Mouse (Mus musculus) v-Abl transformed pro-B cells (cell line): ENCODE measurements at regions not wholly inside any gene's neighbourhood (a gene's known extent, or its start where the extent isn't known, plus 50 kb on each side); places are given as distances from the start of the nearest gene placed in this dataset.
"Not testable (repeated sequence)": the region's sequence is repeated elsewhere in the genome, so short reads cannot be mapped to it uniquely, and the experiment has no call there.

Experiments
- in situ Hi-C, 2 experiments: fragments of 400-800 bp; cut with MboI; formaldehyde crosslinking; loops; one replicate each; pipeline ENCODE4 v1.15.1; 2025; ENCODE audit not compliant: unreplicated experiment in 2 of 2

DNA sequence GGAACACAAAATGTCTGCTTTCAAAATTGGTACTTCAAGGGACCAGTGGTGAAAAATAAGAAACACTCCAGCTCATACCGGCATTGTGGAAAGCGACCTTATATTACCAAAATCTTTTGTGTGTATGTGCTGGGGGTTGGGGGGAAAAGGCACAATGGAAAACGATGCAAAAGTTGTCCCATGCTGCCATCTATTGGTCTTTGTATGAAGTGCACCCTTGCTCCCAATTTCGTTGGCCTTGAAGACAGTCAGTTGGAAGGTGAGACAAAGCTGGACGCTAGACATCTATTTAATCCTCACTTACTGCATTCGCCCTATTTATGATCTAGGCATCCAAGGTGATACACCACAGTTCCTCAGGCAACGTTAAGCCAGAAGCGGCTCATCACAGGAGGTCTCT lies 186.6 kb downstream of the BC048507 start:
- in situ Hi-C loops, result loop anchor here in 1 of 2 experiments (10.0 kb wide), 1 partner anchor 515 kb away; no protein-coding TSS in a partner anchor

DNA sequence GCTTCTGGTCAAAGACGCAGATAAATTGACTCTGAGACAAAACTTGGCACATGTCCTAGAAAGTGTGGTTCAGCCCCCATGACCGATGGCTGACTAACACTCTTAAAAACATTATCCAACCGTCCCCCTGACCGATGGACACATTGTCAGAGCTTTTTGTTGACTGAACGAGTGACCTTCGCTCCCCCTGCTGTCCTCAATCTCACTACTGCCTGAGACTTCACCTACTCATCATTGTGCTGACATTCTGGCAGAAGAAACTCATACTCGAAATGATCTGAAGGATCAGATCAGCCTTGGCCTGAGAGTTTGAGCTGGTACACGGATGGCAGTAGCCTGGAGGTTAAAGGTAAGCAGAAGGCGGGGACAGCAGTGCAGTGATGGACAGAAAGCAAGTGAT lies 230.2 kb downstream of the BC048507 start:
- in situ Hi-C loops, result not testable (repeated sequence)

DNA sequence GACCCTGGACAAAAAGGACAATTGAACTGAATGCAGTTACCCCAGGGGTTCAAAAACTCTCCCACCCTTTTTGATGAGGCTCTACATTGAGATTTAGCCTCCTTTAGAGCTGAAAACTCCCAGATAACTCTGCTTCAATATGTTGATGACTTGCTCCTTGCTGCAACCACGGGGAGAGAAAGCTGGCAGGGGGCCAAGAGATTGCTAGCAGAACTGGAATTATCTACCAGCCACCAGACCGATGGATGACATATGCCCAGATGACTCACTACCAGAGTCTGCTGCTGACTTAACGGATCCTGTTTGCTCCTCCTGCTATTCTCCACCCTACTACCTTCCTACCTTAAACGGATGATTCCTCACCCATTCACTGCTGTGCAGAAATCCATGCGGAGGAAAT lies 253.7 kb downstream of the BC048507 start:
- in situ Hi-C loops, result not testable (repeated sequence)
